Mouse (Mus musculus) cerebellum, adult 11-12 months (tissue): ENCODE data around the gene Gpr62.
A peak's percentile ranks its signal among the peaks of the same experiment; 100 is the strongest.

Source experiments
- DNase-seq: peaks from one replicate; pipeline ENCODE4 v3.0.0; 2022

The Gpr62 gene

DNA sequence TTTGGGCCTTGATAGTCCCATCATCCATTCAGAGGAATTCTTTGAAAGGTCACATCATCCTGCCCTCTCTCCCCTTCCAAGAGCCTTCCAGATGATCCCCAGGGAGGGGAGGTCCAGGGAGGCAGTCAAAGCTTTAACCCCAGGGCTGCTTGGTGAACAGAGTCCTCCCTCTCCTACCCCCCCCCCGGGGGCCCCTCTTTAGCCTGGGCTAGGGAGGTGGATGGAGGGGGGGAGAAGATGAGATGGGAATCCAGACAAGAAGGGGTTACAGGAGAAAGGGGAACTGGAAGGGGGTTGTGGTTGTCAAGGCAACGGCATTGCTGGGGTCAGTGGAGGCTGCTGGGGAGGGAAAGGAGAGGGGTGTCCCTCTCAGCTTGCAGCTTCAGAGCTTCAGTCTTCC is 45.1 kb downstream of the Gpr62 start:
- no peak for DNase-seq

DNA sequence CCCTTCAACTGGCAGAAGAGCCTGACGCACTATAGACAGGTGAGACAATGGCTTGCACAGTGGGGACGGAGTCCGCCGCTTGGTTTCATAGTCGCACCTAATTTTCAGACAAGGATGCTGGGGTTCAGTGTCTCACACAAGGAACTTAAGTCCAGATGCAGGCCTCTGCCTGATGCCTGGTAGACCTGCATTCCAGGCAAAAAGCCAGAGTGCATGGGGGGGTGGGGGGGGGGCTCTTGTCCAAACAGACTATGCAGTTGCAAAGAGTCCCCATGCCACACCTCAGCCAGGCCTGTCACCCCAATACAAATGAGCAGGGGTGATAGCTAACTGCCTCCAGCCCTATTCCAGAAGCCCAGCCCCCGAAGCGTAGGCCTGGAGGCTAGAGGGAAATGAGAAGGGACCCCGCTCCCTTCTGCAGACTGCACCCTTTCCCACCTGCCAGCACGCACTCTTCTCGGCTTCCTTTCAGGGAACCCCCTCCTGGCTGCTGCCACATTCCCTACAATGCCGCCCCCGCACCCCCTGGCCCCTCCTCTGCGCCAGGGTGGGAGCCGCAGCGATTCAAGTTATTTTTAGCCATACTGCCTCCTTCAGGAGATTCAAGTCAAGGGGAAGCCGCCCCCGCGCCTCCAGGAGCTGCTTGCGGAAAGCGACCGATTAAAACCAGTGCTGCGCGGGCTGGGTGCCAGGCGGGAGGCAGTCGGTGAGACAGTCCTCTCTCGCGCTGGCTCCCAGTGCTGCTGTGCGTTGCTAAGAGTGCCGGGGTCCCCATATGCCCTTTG is 47.7 kb downstream of the Gpr62 start:
- peak; percentile 78 for DNase-seq

DNA sequence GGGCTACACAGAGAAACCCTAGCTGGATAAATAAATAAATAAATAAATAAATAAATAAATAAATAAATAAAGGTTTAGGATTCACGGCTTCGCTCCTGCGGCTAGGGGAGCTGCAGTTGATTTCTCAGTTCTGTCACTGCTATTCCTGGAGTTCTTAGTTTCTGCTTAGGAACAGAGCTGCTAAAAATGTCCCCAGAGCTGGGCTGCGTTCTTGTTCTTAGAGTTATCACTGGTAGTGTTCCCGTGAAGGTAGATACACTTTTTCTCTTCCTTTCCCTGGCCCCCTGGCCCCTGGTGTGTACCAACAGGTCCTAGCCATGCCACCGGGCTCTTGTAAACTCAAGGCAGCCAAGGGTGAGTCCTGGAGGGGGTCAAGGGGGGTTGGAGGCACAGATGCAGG is 48.9 kb downstream of the Gpr62 start:
- no peak for DNase-seq
